Mouse (Mus musculus) liver, embryonic 15.5 days (tissue): ENCODE measurements at regions not wholly inside any gene's neighbourhood (a gene's known extent, or its start where the extent isn't known, plus 50 kb on each side); places are given as distances from the start of the nearest gene placed in this dataset.

Experiments used
- ATAC-seq: fragments of 200-750 bp; cut with Nextera tagmentation; 2 replicates; pipeline ENCODE4 v1.8.0; 2017; ENCODE audit warnings: moderate number of reproducible peaks, mild to moderate bottlenecking, moderate library complexity; ENCODE audit not compliant: insufficient read depth
- H3K27ac ChIP-seq: fragments of 300-500 bp; sonication (generic); replicated peaks from 2 replicates; pipeline ENCODE4 v1.5.1; 2015; ENCODE audit warnings: mild to moderate bottlenecking, inconsistent platforms
- H3K27me3 ChIP-seq: fragments of 300-500 bp; sonication (generic); 2 replicates; pipeline ENCODE4 v1.6.1; 2015; ENCODE audit warnings: mild to moderate bottlenecking, inconsistent platforms
- H3K36me3 ChIP-seq: fragments of 300-500 bp; sonication (generic); replicated peaks from 2 replicates; pipeline ENCODE4 v1.6.1; 2015; ENCODE audit warnings: moderate library complexity, mild to moderate bottlenecking, inconsistent platforms
- H3K4me1 ChIP-seq: fragments of 300-500 bp; sonication (generic); replicated peaks from 2 replicates; pipeline ENCODE4 v1.6.1; 2015; ENCODE audit warnings: inconsistent platforms
- H3K4me2 ChIP-seq: fragments of 300-500 bp; sonication (generic); 2 replicates; pipeline ENCODE4 v1.6.1; 2015; ENCODE audit warnings: moderate library complexity, mild to moderate bottlenecking, inconsistent platforms
- H3K4me3 ChIP-seq: fragments of 300-500 bp; sonication (generic); replicated peaks from 2 replicates; pipeline ENCODE4 v1.5.1; 2015; ENCODE audit warnings: mild to moderate bottlenecking, inconsistent platforms
- H3K9ac ChIP-seq: fragments of 300-500 bp; sonication (generic); 2 replicates; pipeline ENCODE4 v1.6.1; 2015; ENCODE audit warnings: moderate library complexity, mild to moderate bottlenecking, inconsistent platforms
- H3K9me3 ChIP-seq: fragments of 300-500 bp; sonication (generic); replicated peaks from 2 replicates; pipeline ENCODE4 v1.6.1; 2016; ENCODE audit warnings: inconsistent platforms
- WGBS: fragments of 180-500 bp; shearing (Covaris S2); methylation state at CpG from one replicate; pipeline ENCODE4 v1.1.7; 2015; ENCODE audit warnings: mixed read lengths; ENCODE audit not compliant: insufficient replicate concordance; 5-methylcytosine and 5-hydroxymethylcytosine counted together

GRCm38 (mm10) chr7:69820570-69820969, 546.0 kb downstream of the Nr2f2 start:
- Histone ChIP-seq H3K4me1 (no peaks in the 10 kb centered on the region), H3K9me3 (no peaks in the 10 kb centered on the region), H3K9ac (no peak overlapping the region), H3K4me2 (no peak overlapping the region), H3K36me3 (no peaks in the 10 kb centered on the region), H3K27me3 (no peaks in the 10 kb centered on the region), H3K4me3 (no peak overlapping the region), H3K27ac (no peak overlapping the region)
- no peak for ATAC-seq
- 56% methylated on average over 2 of the region's 2 CpGs for WGBS

GRCm38 (mm10) chr7:69812301-69812700, 554.2 kb downstream of the Nr2f2 start:
- 63% methylated on average over 3 of the region's 3 CpGs for WGBS
- ATAC-seq = no peak

GRCm38 (mm10) chr7:69810873-69811272, 555.7 kb downstream of the Nr2f2 start:
- Histone ChIP-seq H3K9me3 (no peaks in the 10 kb centered on the region), H3K4me3 (no peak overlapping the region), H3K4me1 (no peaks in the 10 kb centered on the region), H3K27ac (no peak overlapping the region), H3K27me3 (no peaks in the 10 kb centered on the region), H3K36me3 (no peaks in the 10 kb centered on the region), H3K9ac (no peak overlapping the region), H3K4me2 (no peak overlapping the region)
- no peak for ATAC-seq
- 20% methylated on average over 5 of the region's 5 CpGs for WGBS

More at GRCm38 (mm10) chr7:69812301-69812700, 554.2 kb downstream of the Nr2f2 start:
- H3K9me3 ChIP-seq = no peaks in the 10 kb centered on the region
- no peak overlapping the region for H3K4me3 ChIP-seq
- H3K27ac ChIP-seq = no peak overlapping the region
- H3K36me3 ChIP-seq = no peaks in the 10 kb centered on the region
- no peaks in the 10 kb centered on the region for H3K4me1 ChIP-seq
- H3K4me2 ChIP-seq = no peak overlapping the region
- no peak overlapping the region for H3K9ac ChIP-seq
- no peaks in the 10 kb centered on the region for H3K27me3 ChIP-seq

GRCm38 (mm10) chr7:69807220-69807619, 559.3 kb downstream of the Nr2f2 start:
- no peak overlapping the region for H3K4me2 ChIP-seq
- H3K27ac ChIP-seq = no peak overlapping the region
- no peaks in the 10 kb centered on the region for H3K36me3 ChIP-seq
- no peaks in the 10 kb centered on the region for H3K27me3 ChIP-seq
- 34% methylated on average over 8 of the region's 8 CpGs for WGBS
- ATAC-seq = no peak
- no peaks in the 10 kb centered on the region for H3K9me3 ChIP-seq
- H3K4me1 ChIP-seq = no peaks in the 10 kb centered on the region
- H3K4me3 ChIP-seq = no peak overlapping the region
- no peak overlapping the region for H3K9ac ChIP-seq

- no peak for ATAC-seq
- Histone ChIP-seq H3K4me3 (no peak overlapping the region), H3K9ac (no peak overlapping the region), H3K9me3 (no peaks in the 10 kb centered on the region), H3K36me3 (no peaks in the 10 kb centered on the region), H3K4me2 (no peak overlapping the region), H3K27ac (no peak overlapping the region), H3K27me3 (no peaks in the 10 kb centered on the region), H3K4me1 (no peaks in the 10 kb centered on the region)
- 58% methylated on average over 5 of the region's 5 CpGs for WGBS
Measured at GRCm38 (mm10) chr7:69770980-69771348, 595.6 kb downstream of the Nr2f2 start.

- H3K27ac ChIP-seq = no peak overlapping the region
- no peaks in the 10 kb centered on the region for H3K4me1 ChIP-seq
- ATAC-seq = no peak
- H3K4me2 ChIP-seq = no peak overlapping the region
- H3K9ac ChIP-seq = no peak overlapping the region
- no peaks in the 10 kb centered on the region for H3K9me3 ChIP-seq
- H3K36me3 ChIP-seq = no peaks in the 10 kb centered on the region
- WGBS = 60% methylated on average over 22 of the region's 22 CpGs
- no peak overlapping the region for H3K4me3 ChIP-seq
- no peaks in the 10 kb centered on the region for H3K27me3 ChIP-seq
Measured at GRCm38 (mm10) chr7:69770313-69770979, 596.1 kb downstream of the Nr2f2 start.

GRCm38 (mm10) chr7:69766451-69766850, 600.1 kb downstream of the Nr2f2 start:
- no peaks in the 10 kb centered on the region for H3K27me3 ChIP-seq
- no peak overlapping the region for H3K27ac ChIP-seq
- H3K9ac ChIP-seq = no peak overlapping the region
- no peaks in the 10 kb centered on the region for H3K9me3 ChIP-seq
- no peaks in the 10 kb centered on the region for H3K36me3 ChIP-seq
- 52% methylated on average over 4 of the region's 4 CpGs for WGBS
- ATAC-seq = no peak
- no peak overlapping the region for H3K4me3 ChIP-seq
- no peak overlapping the region for H3K4me2 ChIP-seq
- H3K4me1 ChIP-seq = no peaks in the 10 kb centered on the region

- Histone ChIP-seq H3K4me2 (no peak overlapping the region), H3K27ac (no peak overlapping the region), H3K27me3 (no peaks in the 10 kb centered on the region), H3K9me3 (no peaks in the 10 kb centered on the region), H3K36me3 (no peaks in the 10 kb centered on the region), H3K9ac (no peak overlapping the region), H3K4me3 (no peak overlapping the region), H3K4me1 (no peaks in the 10 kb centered on the region)
- no peak for ATAC-seq
- 70% methylated on average over 6 of the region's 6 CpGs for WGBS
Measured at GRCm38 (mm10) chr7:69740495-69740894, 626.0 kb downstream of the Nr2f2 start.

GRCm38 (mm10) chr7:69738998-69739397, 627.5 kb downstream of the Nr2f2 start:
- no peak overlapping the region for H3K4me3 ChIP-seq
- no peaks in the 10 kb centered on the region for H3K9me3 ChIP-seq
- 78% methylated on average over 7 of the region's 7 CpGs for WGBS
- H3K9ac ChIP-seq = no peak overlapping the region
- ATAC-seq = no peak
- H3K4me2 ChIP-seq = no peak overlapping the region
- H3K27ac ChIP-seq = no peak overlapping the region
- H3K36me3 ChIP-seq = no peaks in the 10 kb centered on the region
- no peaks in the 10 kb centered on the region for H3K27me3 ChIP-seq
- no peaks in the 10 kb centered on the region for H3K4me1 ChIP-seq

- H3K4me2 ChIP-seq = no peak overlapping the region
- no peak overlapping the region for H3K9ac ChIP-seq
- no peaks in the 10 kb centered on the region for H3K9me3 ChIP-seq
- H3K4me1 ChIP-seq = no peaks in the 10 kb centered on the region
- no peak for ATAC-seq
- WGBS = 71% methylated on average over 5 of the region's 5 CpGs
- H3K27me3 ChIP-seq = no peaks in the 10 kb centered on the region
- H3K27ac ChIP-seq = no peak overlapping the region
- H3K4me3 ChIP-seq = no peak overlapping the region
- no peaks in the 10 kb centered on the region for H3K36me3 ChIP-seq
Measured at GRCm38 (mm10) chr7:69715081-69715480, 651.5 kb downstream of the Nr2f2 start.

- H3K9me3 ChIP-seq = no peaks in the 10 kb centered on the region
- no peak for ATAC-seq
- no peak overlapping the region for H3K9ac ChIP-seq
- H3K36me3 ChIP-seq = no peaks in the 10 kb centered on the region
- H3K27ac ChIP-seq = no peak overlapping the region
- H3K4me2 ChIP-seq = no peak overlapping the region
- no peaks in the 10 kb centered on the region for H3K27me3 ChIP-seq
- H3K4me3 ChIP-seq = no peak overlapping the region
- no peaks in the 10 kb centered on the region for H3K4me1 ChIP-seq
- WGBS = 51% methylated on average over 1 of the region's 1 CpGs
Measured at GRCm38 (mm10) chr7:69670211-69670610, 696.3 kb downstream of the Nr2f2 start.

GRCm38 (mm10) chr7:69655583-69655982, 711.0 kb downstream of the Nr2f2 start:
- H3K4me1 ChIP-seq = no peaks in the 10 kb centered on the region
- ATAC-seq = no peak
- no peak overlapping the region for H3K9ac ChIP-seq
- no peaks in the 10 kb centered on the region for H3K9me3 ChIP-seq
- H3K4me2 ChIP-seq = no peak overlapping the region
- H3K27ac ChIP-seq = no peak overlapping the region
- no peaks in the 10 kb centered on the region for H3K36me3 ChIP-seq
- no peaks in the 10 kb centered on the region for H3K27me3 ChIP-seq
- H3K4me3 ChIP-seq = no peak overlapping the region
- 13% methylated on average over 9 of the region's 9 CpGs for WGBS
